Mouse (Mus musculus) cerebellum, adult 2 months (tissue): ENCODE measurements around the gene Alk.

Source experiments
- CTCF ChIP-seq: fragments of 200-500 bp; IDR thresholded peaks from 2 replicates; pipeline ENCODE4 v1.5.1; 2011; ENCODE audit warnings: low read depth, mild to moderate bottlenecking, control low read depth, low read length, moderate library complexity, borderline replicate concordance; ENCODE audit not compliant: insufficient read depth
- POLR2A ChIP-seq: fragments of 200-500 bp; IDR thresholded peaks from 2 replicates; pipeline ENCODE4 v1.6.1; 2011; ENCODE audit warnings: low read length, control low read depth, borderline replicate concordance; ENCODE audit not compliant: insufficient read depth

DNA sequence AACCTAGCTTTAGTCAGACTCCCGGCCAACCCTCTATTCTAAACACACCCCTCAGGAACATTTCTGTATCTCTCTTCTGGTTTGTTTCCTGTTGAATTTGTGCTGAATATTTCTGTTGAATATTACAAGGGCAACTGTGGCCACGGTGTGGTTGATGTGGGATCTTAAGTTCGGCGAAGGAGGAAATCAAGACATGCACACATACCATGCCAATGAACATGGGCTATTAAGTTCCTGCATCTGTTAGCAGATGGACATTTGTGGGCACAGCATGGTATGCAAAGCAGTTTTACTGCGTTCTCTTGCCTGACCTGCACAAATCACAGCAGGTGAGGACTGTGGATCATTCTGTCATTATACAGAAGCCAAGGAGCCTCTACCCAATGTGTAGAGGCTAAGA, 83.1 kb downstream of the Alk start:
- TF ChIP-seq POLR2A: no peak
- no peak for TF ChIP-seq CTCF
